Mouse (Mus musculus) liver, adult 2 months (tissue): ENCODE data around the gene Polr2a.

Experiments
- CTCF ChIP-seq: fragments of 200-500 bp; IDR thresholded peaks from 2 replicates; pipeline ENCODE4 v1.5.1; 2011; ENCODE audit warnings: low read depth, low read length, control low read depth
- POLR2A ChIP-seq: fragments of 200-500 bp; IDR thresholded peaks from 2 replicates; pipeline ENCODE4 v1.6.1; 2011; ENCODE audit warnings: low read length, control low read depth; ENCODE audit not compliant: insufficient read depth; ENCODE audit errors: extremely low read depth

- TF ChIP-seq POLR2A: no peak
- TF ChIP-seq CTCF: no peak
Observed at GRCm38 (mm10) chr11:69723074-69723473, 35.4 kb downstream of the Polr2a start.
